8 mouse cellular contexts compared by ENCODE assay signal in genomic region chr3:127183998-127184753, GRCm38 (mm10).
DNase-seq lines count a peak whose midpoint lies in the region; ATAC-seq and TF ChIP-seq lines count a peak whose summit lies in the region.

No protein-coding gene starts in this region.

- no peaks in the 10 kb centered on the region for H3K4me1 ChIP-seq in liver, postnatal 0 days (ENCODE audit: insufficient read depth)
- H3K4me1 ChIP-seq in lung, postnatal 0 days (ENCODE audit: insufficient read depth, low read depth, low read length): no peaks in the 10 kb centered on the region

- no peak for TF ChIP-seq EP300 in liver, postnatal 0 days (IDR thresholded peaks at IDR 0.05; ENCODE audit: low read depth)
- TF ChIP-seq EP300 in lung, postnatal 0 days (IDR thresholded peaks at IDR 0.05): no peak

- H3K9me3 ChIP-seq in liver, postnatal 0 days (ENCODE audit: low read length): no peaks in the 10 kb centered on the region
- H3K9me3 ChIP-seq in lung, postnatal 0 days (ENCODE audit: low read length): no peaks in the 10 kb centered on the region

- TF ChIP-seq CTCF in liver, postnatal 0 days (IDR thresholded peaks at IDR 0.05; ENCODE audit: low read depth): peak; percentile 74
- TF ChIP-seq CTCF in lung, postnatal 0 days (IDR thresholded peaks at IDR 0.05): peak; percentile 84

- no peak overlapping the region for H3K4me2 ChIP-seq in liver, postnatal 0 days (ENCODE audit: low read depth, low read length)
- no peak overlapping the region for H3K4me2 ChIP-seq in lung, postnatal 0 days (replicated peaks; ENCODE audit: low read depth, low read length)

- peak; percentile 12 for DNase-seq in adrenal gland, postnatal 10 days
- no peak for DNase-seq in adrenal gland, postnatal 4 days (ENCODE audit: low spot score in 2 of 2)
- no peak for DNase-seq in liver, postnatal 0 days
- DNase-seq in liver: no peak
- peak; percentile 28 for DNase-seq in embryo, embryonic 9.5 days (ENCODE audit: extremely low spot score)
- peak; percentile 75 for DNase-seq in lung, postnatal 0 days (ENCODE audit: low spot score)
- DNase-seq in thymus, postnatal 25 days: no peak
- no peak for DNase-seq in urinary bladder, postnatal 14 days (ENCODE audit: low spot score)

- H3K9ac ChIP-seq in liver, postnatal 0 days (replicated peaks): no peak overlapping the region
- H3K9ac ChIP-seq in lung, postnatal 0 days (replicated peaks; ENCODE audit: low read depth): no peak overlapping the region

- ATAC-seq in liver, postnatal 0 days: no peak
- no peak for ATAC-seq in lung, postnatal 0 days

- WGBS in liver, postnatal 0 days (ENCODE audit: insufficient replicate concordance): 17% methylated on average over 5 of the region's 5 CpGs
- WGBS in lung, postnatal 0 days: 10% methylated on average over 5 of the region's 5 CpGs

- H3K4me3 ChIP-seq in liver, postnatal 0 days (ENCODE audit: low read depth, low read length): no peak overlapping the region
- no peak overlapping the region for H3K4me3 ChIP-seq in lung, postnatal 0 days (ENCODE audit: low read depth, low read length)

- H3K36me3 ChIP-seq in liver, postnatal 0 days (replicated peaks; ENCODE audit: insufficient read depth, low read length): no peaks in the 10 kb centered on the region
- H3K36me3 ChIP-seq in lung, postnatal 0 days (ENCODE audit: insufficient read depth, low read length): no peaks in the 10 kb centered on the region

- no peaks in the 10 kb centered on the region for H3K27me3 ChIP-seq in liver, postnatal 0 days (ENCODE audit: insufficient read depth, low read length)
- no peaks in the 10 kb centered on the region for H3K27me3 ChIP-seq in lung, postnatal 0 days (replicated peaks; ENCODE audit: insufficient read depth, low read length)

- H3K27ac ChIP-seq in liver, postnatal 0 days (ENCODE audit: low read depth): no peak overlapping the region
- H3K27ac ChIP-seq in lung, postnatal 0 days (ENCODE audit: low read length): no peak overlapping the region

Comparison
In these comparisons a context has a peak if more than half of its experiments do, and no peak if none do; other contexts are left out.
1. DNase-seq: peak in adrenal gland, postnatal 10 days (single experiment), embryo, embryonic 9.5 days (single experiment) and lung, postnatal 0 days (single experiment); none in adrenal gland, postnatal 4 days (0 of 2), liver, postnatal 0 days (single experiment), liver (single experiment), thymus, postnatal 25 days (single experiment) and urinary bladder, postnatal 14 days (single experiment).